Mouse (Mus musculus): Measurements from ENCODE around the gene Gramd2. TPM values are rescaled to one million over a fixed set of nuclear protein-coding genes. Genes with fewer than 3 reads are reported as not detected.

Gene Gramd2
- polyA plus RNA-seq, 1 experiment from 2014 or later = 0.65 TPM

DNA sequence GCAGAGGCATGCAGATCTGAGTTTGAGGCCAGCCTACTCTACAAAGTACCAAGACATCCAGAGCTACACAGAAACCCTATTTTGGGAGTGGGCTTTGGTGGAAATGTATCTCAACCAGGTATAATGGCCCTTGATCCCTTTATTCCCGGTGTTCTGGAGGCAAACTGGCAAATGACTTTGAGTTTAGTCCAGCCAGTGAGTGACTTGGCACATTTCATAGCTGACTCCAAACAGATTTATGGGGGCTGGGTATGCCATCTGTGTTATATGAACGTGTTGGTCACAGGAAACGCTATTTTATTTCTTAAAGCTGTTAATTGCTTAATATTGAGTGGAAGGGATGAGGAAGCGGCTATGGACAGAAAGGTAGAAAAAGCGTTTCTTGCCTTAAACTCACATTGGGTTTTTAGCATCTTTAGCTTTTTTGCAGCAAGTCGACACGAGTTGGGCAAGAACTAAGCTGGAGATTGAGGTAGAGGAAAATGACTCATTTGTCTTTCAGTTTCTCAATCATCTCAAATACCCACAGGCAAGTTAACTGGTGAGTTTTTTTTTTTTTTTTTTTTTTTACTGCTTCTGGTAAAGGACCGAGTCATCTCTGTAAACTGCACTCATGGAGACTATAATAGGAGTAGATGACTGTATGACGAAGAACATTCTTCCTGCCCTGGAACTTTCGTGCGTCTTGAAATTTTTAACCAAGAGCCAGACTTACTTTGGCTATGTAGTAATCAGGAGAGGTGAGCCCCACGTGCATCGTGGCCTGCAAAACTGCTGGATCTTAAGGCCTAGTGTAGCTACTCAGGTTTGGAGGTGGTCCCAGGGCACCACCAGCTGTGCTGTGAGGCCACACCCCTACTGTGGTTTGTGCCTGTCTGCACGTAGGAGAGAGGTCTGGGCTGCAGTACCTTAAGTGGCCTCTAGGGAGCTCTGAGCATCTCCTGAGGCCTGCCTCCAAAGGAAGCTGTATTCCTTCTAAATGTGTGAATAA is 20.6 kb upstream of the Gramd2 start:
- 24% methylated on average over 14 of the region's 14 CpGs for WGBS
- H3K4me2 ChIP-seq (replicated peaks) = peak overlapping the region; percentile 85
- peak overlapping the region; percentile 7; the same call in 1 of the 2 replicates for H3K9ac ChIP-seq
- no peaks in the 10 kb centered on the region for H3K9me3 ChIP-seq
- H3K4me1 ChIP-seq = peaks cover 42% of the 10 kb centered on the region
- H3K36me3 ChIP-seq = peaks cover 33% of the 10 kb centered on the region
- peak overlapping the region; percentile 50; the same call in 1 of the 2 replicates for H3K27ac ChIP-seq
- peak overlapping the region; percentile 75; the same call in 1 of the 2 replicates for H3K4me3 ChIP-seq
- H3K27me3 ChIP-seq = no peaks in the 10 kb centered on the region
- ATAC-seq (ENCODE audit: insufficient number of reproducible peaks, insufficient read depth, low FRiP score, low TSS enrichment) = no peak

DNA sequence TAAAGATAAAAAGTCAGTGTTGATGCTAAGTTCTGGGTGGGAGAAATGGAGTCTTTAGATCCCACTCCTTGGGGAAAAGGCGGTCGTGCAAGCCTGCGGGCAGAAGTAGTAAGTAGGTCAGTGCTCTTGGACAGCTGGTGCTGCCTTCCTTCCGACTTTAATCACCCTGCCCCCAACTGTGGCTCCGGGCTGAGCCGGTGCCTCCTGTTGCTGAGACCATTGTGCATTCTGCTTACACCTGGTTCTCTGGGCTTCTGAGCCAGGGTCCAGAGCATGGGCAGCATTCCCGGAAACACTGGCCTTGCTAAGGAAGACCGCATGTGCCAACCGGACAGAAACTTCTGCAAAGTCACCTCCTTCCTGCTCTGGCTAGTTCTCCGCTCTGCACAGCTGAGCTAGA is 19.5 kb upstream of the Gramd2 start:
- 70% methylated on average over 10 of the region's 10 CpGs for WGBS
- H3K27me3 ChIP-seq = no peaks in the 10 kb centered on the region
- H3K4me3 ChIP-seq = no peak overlapping the region
- no peak for ATAC-seq (ENCODE audit: insufficient number of reproducible peaks, insufficient read depth, low FRiP score, low TSS enrichment)
- H3K4me1 ChIP-seq = peaks cover 42% of the 10 kb centered on the region
- no peak overlapping the region for H3K9ac ChIP-seq
- H3K27ac ChIP-seq = peak overlapping the region; percentile 63
- no peaks in the 10 kb centered on the region for H3K9me3 ChIP-seq
- peaks cover 44% of the 10 kb centered on the region for H3K36me3 ChIP-seq
- H3K4me2 ChIP-seq (replicated peaks) = peak overlapping the region; percentile 85

DNA sequence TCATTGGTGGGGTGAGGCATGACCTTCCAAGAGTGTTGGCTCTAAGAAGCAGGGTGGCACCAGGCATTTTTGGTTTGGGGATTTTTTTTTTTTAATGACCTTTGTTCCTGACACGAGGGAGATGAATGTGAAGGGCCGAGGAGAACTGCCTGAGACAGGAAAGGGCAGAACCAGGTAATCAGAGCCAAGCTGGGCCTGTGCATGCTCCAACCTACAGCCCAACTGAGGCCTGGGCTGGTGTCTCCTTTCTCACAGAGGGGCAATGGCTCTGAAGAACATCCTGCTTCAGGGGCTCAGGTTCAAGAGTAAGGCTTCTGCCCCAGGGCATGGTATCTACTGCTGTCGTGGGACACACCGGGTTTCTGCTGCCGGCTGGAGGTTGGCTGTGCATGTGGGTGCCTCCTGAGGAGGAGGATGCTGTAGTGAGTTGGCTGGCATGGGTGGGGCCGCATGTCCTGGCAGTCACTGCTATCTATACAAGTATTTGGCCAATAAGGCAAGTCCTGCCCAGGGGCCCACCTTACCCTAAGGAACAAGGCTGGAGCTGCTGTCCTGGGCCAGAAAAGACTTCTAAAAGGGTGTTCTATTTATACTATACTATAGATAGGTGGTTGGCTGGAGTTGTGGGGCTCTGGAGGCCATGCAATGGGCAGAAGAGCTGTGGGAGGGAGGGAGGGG is 18.5 kb upstream of the Gramd2 start:
- Histone ChIP-seq H3K9ac (no peak overlapping the region), H3K36me3 (peaks cover 54% of the 10 kb centered on the region), H3K4me3 (no peak overlapping the region), H3K27ac (no peak overlapping the region), H3K4me1 (peaks cover 42% of the 10 kb centered on the region), H3K9me3 (no peaks in the 10 kb centered on the region), H3K4me2 (replicated peaks) (0 out of 2 replicates have a peak overlapping the region, but pooled peaks have one; percentile 17), H3K27me3 (no peaks in the 10 kb centered on the region)
- WGBS = 62% methylated on average over 6 of the region's 6 CpGs
- no peak for ATAC-seq (ENCODE audit: insufficient number of reproducible peaks, insufficient read depth, low FRiP score, low TSS enrichment)

GRCm38 (mm10) chr9:59663226-59663625 is 16.7 kb upstream of the Gramd2 start:
- Histone ChIP-seq H3K4me3 (no peak overlapping the region), H3K9ac (no peak overlapping the region), H3K27ac (no peak overlapping the region), H3K27me3 (no peaks in the 10 kb centered on the region), H3K4me2 (replicated peaks) (no peak overlapping the region), H3K9me3 (no peaks in the 10 kb centered on the region), H3K4me1 (peaks cover 35% of the 10 kb centered on the region), H3K36me3 (peaks cover 72% of the 10 kb centered on the region)
- no peak for ATAC-seq (ENCODE audit: insufficient number of reproducible peaks, insufficient read depth, low FRiP score, low TSS enrichment)
- WGBS = 85% methylated on average over 7 of the region's 7 CpGs

DNA sequence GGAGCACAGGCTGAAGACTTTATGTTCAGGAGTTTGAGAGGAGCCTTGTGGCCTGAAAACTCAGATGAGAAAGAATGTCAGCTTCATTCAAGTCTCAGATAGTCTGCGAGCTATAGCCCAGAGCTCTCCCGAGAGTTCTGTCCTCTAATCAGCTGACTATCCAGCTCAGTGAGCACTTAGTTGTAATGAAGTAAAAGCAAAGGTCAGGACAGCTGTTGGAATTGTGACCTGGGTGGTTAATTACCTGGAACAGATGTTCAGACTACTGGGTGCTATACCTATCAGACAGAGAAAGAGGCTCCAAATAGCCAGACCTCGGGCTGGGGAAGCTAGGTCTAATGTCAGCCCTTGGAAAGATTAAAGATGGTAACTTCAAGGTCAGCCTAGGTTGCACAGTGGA is 16.0 kb upstream of the Gramd2 start:
- Histone ChIP-seq H3K9me3 (no peaks in the 10 kb centered on the region), H3K27ac (no peak overlapping the region), H3K27me3 (no peaks in the 10 kb centered on the region), H3K36me3 (peaks cover 79% of the 10 kb centered on the region), H3K9ac (no peak overlapping the region), H3K4me2 (replicated peaks) (no peak overlapping the region), H3K4me1 (peaks cover 29% of the 10 kb centered on the region), H3K4me3 (no peak overlapping the region)
- ATAC-seq (ENCODE audit: insufficient number of reproducible peaks, insufficient read depth, low FRiP score, low TSS enrichment) = no peak
- 64% methylated on average over 3 of the region's 3 CpGs for WGBS

- Histone ChIP-seq H3K4me2 (replicated peaks) (no peak overlapping the region), H3K4me1 (peaks cover 22% of the 10 kb centered on the region; the same call in 1 of the 2 replicates), H3K9me3 (no peaks in the 10 kb centered on the region), H3K27me3 (no peaks in the 10 kb centered on the region), H3K36me3 (peaks cover 83% of the 10 kb centered on the region), H3K27ac (no peak overlapping the region), H3K9ac (no peak overlapping the region), H3K4me3 (no peak overlapping the region)
- no peak for ATAC-seq (ENCODE audit: insufficient number of reproducible peaks, insufficient read depth, low FRiP score, low TSS enrichment)
- WGBS = 81% methylated on average over 4 of the region's 4 CpGs
Measured at GRCm38 (mm10) chr9:59664664-59665256, 15.2 kb upstream of the Gramd2 start.

GRCm38 (mm10) chr9:59666016-59666415 is 13.9 kb upstream of the Gramd2 start:
- Histone ChIP-seq H3K4me3 (no peak overlapping the region), H3K4me1 (peaks cover 9% of the 10 kb centered on the region; the same call in 1 of the 2 replicates), H3K27ac (no peak overlapping the region), H3K27me3 (no peaks in the 10 kb centered on the region), H3K9ac (no peak overlapping the region), H3K4me2 (replicated peaks) (no peak overlapping the region), H3K36me3 (peaks cover 84% of the 10 kb centered on the region), H3K9me3 (no peaks in the 10 kb centered on the region)
- no peak for ATAC-seq (ENCODE audit: insufficient number of reproducible peaks, insufficient read depth, low FRiP score, low TSS enrichment)
- WGBS = 90% methylated on average over 8 of the region's 8 CpGs

GRCm38 (mm10) chr9:59666813-59667212 is 13.1 kb upstream of the Gramd2 start:
- H3K4me3 ChIP-seq = no peak overlapping the region
- H3K9me3 ChIP-seq = no peaks in the 10 kb centered on the region
- H3K9ac ChIP-seq = no peak overlapping the region
- 91% methylated on average over 1 of the region's 1 CpGs for WGBS
- H3K4me1 ChIP-seq = peaks cover 3% of the 10 kb centered on the region; the same call in 1 of the 2 replicates
- H3K36me3 ChIP-seq = peaks cover 85% of the 10 kb centered on the region
- no peak for ATAC-seq (ENCODE audit: insufficient number of reproducible peaks, insufficient read depth, low FRiP score, low TSS enrichment)
- H3K27ac ChIP-seq = no peak overlapping the region
- no peak overlapping the region for H3K4me2 ChIP-seq (replicated peaks)
- H3K27me3 ChIP-seq = no peaks in the 10 kb centered on the region

- H3K4me1 ChIP-seq = no peaks in the 10 kb centered on the region; the same call in 1 of the 2 replicates
- no peak overlapping the region for H3K4me3 ChIP-seq
- WGBS = 84% methylated on average over 4 of the region's 4 CpGs
- no peaks in the 10 kb centered on the region for H3K9me3 ChIP-seq
- ATAC-seq (ENCODE audit: insufficient number of reproducible peaks, insufficient read depth, low FRiP score, low TSS enrichment) = no peak
- no peak overlapping the region for H3K27ac ChIP-seq
- H3K27me3 ChIP-seq = no peaks in the 10 kb centered on the region
- peaks cover 90% of the 10 kb centered on the region for H3K36me3 ChIP-seq
- H3K9ac ChIP-seq = no peak overlapping the region
- no peak overlapping the region for H3K4me2 ChIP-seq (replicated peaks)
Measured at GRCm38 (mm10) chr9:59667250-59667649, 12.7 kb upstream of the Gramd2 start.

DNA sequence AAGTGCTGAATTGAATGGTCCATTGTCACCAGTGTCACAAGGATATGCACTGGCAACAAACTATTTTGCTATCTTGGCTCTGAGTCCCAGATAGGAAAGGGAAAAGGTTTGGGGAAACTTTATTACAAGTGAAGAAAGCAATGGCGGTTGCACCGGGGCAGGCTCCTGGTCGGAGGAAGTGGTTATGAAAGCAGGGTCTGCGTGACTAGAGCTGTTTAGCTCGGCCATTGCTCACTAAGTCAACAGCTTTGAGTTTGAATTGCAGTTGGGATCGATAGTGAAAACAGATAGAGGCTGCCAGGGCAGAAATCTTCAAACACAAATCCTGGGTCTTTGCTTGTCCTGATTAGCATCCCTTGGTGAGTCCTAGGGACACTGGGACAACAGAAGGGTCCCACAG is 12.0 kb upstream of the Gramd2 start:
- ATAC-seq (ENCODE audit: insufficient number of reproducible peaks, insufficient read depth, low FRiP score, low TSS enrichment) = no peak
- no peak overlapping the region for H3K27ac ChIP-seq
- no peak overlapping the region for H3K4me2 ChIP-seq (replicated peaks)
- no peak overlapping the region for H3K9ac ChIP-seq
- H3K4me1 ChIP-seq = no peaks in the 10 kb centered on the region; the same call in 1 of the 2 replicates
- H3K9me3 ChIP-seq = no peaks in the 10 kb centered on the region
- peaks cover 94% of the 10 kb centered on the region for H3K36me3 ChIP-seq
- H3K4me3 ChIP-seq = no peak overlapping the region
- WGBS = 92% methylated on average over 6 of the region's 6 CpGs
- H3K27me3 ChIP-seq = no peaks in the 10 kb centered on the region

DNA sequence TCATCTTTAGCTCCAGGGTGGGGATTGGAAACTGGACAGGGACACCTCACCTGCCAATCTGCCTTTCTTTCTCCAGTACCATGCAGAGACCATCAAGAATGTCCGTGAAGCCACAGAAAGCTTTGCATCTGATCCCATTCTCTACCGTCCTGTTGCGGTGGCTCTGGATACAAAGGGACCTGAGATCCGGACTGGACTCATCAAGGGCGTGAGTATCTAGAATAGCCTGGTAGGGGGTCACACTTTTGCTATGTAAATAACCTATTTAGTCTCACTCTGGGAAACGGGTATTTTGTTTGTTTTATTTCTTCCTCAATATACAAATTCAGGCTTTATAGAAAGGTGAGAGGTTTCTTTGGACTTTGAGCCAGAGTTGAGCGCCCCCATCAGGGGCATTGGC is 11.5 kb upstream of the Gramd2 start:
- ATAC-seq (ENCODE audit: insufficient number of reproducible peaks, insufficient read depth, low FRiP score, low TSS enrichment) = no peak
- Histone ChIP-seq H3K4me2 (replicated peaks) (no peak overlapping the region), H3K9ac (no peak overlapping the region), H3K9me3 (no peaks in the 10 kb centered on the region), H3K27me3 (no peaks in the 10 kb centered on the region), H3K4me1 (no peaks in the 10 kb centered on the region), H3K27ac (no peak overlapping the region), H3K4me3 (no peak overlapping the region), H3K36me3 (peaks cover 94% of the 10 kb centered on the region)
- WGBS = 89% methylated on average over 7 of the region's 7 CpGs

All from embryonic facial prominence, embryonic 12.5 days (tissue).